Mouse (Mus musculus) midbrain, embryonic 14.5 days (tissue): Measurements from ENCODE around the gene Gm10277. TPM values are rescaled to one million over a fixed set of nuclear protein-coding genes. Genes with fewer than 3 reads are reported as not detected.
A peak's percentile ranks its signal among the peaks of the same experiment; 100 is the strongest.

ENCODE experiments used
- ATAC-seq: fragments of 200-750 bp; cut with Nextera tagmentation; 2 replicates; pipeline ENCODE4 v1.8.0; 2017; ENCODE audit warnings: moderate number of reproducible peaks, moderate library complexity; ENCODE audit not compliant: low FRiP score, low TSS enrichment
- DNase-seq: peaks from one replicate; pipeline ENCODE4 v3.0.0-alpha.2; 2015
- H3K27ac ChIP-seq: fragments of 300-500 bp; sonication (generic); replicated peaks from 2 replicates; pipeline ENCODE4 v1.5.1; 2014; ENCODE audit warnings: mild to moderate bottlenecking, low read depth, low read length, moderate library complexity
- H3K27me3 ChIP-seq: fragments of 300-500 bp; sonication (generic); 2 replicates; pipeline ENCODE4 v1.6.1; 2014; ENCODE audit warnings: low read length, control low read depth, mixed read lengths; ENCODE audit not compliant: control insufficient read depth, insufficient read depth
- H3K36me3 ChIP-seq: fragments of 300-500 bp; sonication (generic); 2 replicates; pipeline ENCODE4 v1.6.1; 2014; ENCODE audit warnings: low read length, control low read depth; ENCODE audit not compliant: control insufficient read depth, insufficient read depth
- H3K4me1 ChIP-seq: fragments of 300-500 bp; sonication (generic); 2 replicates; pipeline ENCODE4 v1.6.1; 2014; ENCODE audit warnings: mild to moderate bottlenecking, antibody characterized with exemption, low read length, control low read depth; ENCODE audit not compliant: control insufficient read depth, insufficient read depth
- H3K4me2 ChIP-seq: fragments of 300-500 bp; sonication (generic); 2 replicates; pipeline ENCODE4 v1.6.1; 2014; ENCODE audit warnings: mild to moderate bottlenecking, low read length, moderate library complexity
- H3K4me3 ChIP-seq: fragments of 300-500 bp; sonication (generic); replicated peaks from 2 replicates; pipeline ENCODE4 v1.5.1; 2014; ENCODE audit warnings: low read depth, low read length
- H3K9ac ChIP-seq: fragments of 300-500 bp; sonication (generic); replicated peaks from 2 replicates; pipeline ENCODE4 v1.6.1; 2014; ENCODE audit warnings: mild to moderate bottlenecking, low read length, moderate library complexity
- H3K9me3 ChIP-seq: fragments of 300-500 bp; sonication (generic); 2 replicates; pipeline ENCODE4 v1.6.1; 2016; ENCODE audit warnings: low read length, control low read depth, mixed read lengths; ENCODE audit not compliant: control insufficient read depth
- WGBS: fragments of 180-500 bp; shearing (Covaris S2); extraction: QIAGEN DNeasy Blood & Tissue Kit; methylation state at CpG from one replicate; pipeline ENCODE4 v1.1.7; 2014; 5-methylcytosine and 5-hydroxymethylcytosine counted together
- polyA plus RNA-seq: library from polyadenylated mRNA; unstranded; fragments of >200 nt; fragmentation: Nextera tagmentation; extraction: Ambion mirVana; gene quantifications from 2 replicates; pipeline ENCODE4 v1.2.1, GENCODE M21; 2014

Gm10277 gene
- polyA plus RNA-seq, 1 experiment from 2014 or later, result 1.6 TPM

DNA sequence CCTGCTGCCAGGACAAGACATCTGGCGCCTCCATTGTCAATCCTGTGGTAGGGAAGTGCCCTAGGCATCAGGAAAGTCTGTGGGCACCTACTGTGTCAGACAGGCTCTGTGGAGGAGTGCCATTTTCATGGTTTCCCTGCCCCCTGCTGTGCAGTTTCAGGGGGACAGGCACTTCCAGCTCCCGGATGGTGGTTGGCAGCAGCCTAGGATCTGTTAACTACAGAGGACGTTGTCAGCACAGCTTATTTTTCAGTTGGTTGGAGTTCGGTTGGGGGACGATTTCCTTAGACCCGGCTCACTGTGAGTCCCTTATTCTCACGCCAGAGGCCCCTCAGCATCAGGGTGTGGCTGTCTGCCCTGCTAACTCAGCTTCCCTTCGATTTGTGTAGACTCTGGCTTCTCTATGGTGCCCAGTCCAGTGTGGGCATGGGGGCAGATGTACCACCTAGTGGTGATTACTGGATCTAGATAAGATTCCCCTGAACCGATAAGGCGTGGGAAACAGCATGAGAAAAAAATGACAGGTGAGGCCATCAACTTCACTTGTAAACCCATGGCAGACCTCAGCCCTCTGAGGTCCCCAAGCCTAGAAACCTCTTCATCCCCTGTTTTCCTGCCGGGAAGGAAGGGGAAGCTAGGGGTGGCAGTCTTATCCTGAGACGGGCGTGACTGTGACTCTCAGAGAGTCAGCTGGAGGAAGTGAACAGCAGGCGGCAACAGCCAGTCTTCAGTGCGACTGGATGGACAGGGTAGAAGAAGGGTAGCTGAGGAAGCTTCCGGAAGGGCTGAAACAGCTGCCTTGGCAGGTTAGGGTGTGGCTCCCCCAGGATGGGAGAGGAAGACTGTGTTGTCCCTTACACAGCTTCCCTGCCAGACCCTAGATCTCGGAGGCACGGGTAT lies 3.5 kb downstream of the Gm10277 start:
- Histone ChIP-seq H3K27ac (peak overlapping the region; percentile 37), H3K9ac (no peak overlapping the region), H3K4me1 (peaks cover 22% of the 10 kb centered on the region), H3K36me3 (peaks cover 16% of the 10 kb centered on the region; the same call in 1 of the 2 replicates), H3K9me3 (no peaks in the 10 kb centered on the region), H3K4me2 (no peak overlapping the region), H3K27me3 (no peaks in the 10 kb centered on the region), H3K4me3 (no peak overlapping the region)
- WGBS, result 61% methylated on average over 18 of the region's 18 CpGs
- DNase-seq (no peak), ATAC-seq (no peak)

DNA sequence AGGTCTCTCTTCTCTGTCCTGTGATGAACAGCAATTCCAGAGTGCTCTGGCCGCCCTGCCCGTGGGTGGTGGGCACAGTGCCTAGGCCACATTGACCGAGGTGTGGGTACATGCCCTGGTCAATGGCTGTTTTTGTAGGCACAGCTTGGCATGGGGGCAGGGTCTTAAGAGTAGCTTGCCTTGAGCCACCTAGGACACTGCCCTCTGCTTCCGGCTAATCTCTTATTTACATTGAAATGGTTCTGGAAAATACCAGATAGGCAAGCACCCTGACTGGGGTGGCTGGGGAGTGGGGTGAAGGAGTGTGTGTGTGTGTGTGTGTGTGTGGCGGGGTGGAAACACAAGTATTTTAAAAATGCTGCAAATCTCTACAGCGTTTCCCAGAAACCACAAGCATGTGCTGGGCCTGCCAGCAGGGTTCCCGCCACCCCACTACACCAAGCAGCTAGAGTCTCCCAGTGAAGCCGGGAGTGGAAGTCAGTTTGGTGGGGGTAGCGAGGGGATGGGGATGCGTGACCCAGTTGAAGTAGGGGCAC lies 4.3 kb downstream of the Gm10277 start:
- ATAC-seq (no peak), DNase-seq (no peak)
- Histone ChIP-seq H3K36me3 (peaks cover 21% of the 10 kb centered on the region), H3K4me2 (no peak overlapping the region), H3K9me3 (no peaks in the 10 kb centered on the region), H3K27ac (peak overlapping the region; percentile 37), H3K27me3 (no peaks in the 10 kb centered on the region), H3K4me1 (peaks cover 22% of the 10 kb centered on the region), H3K9ac (no peak overlapping the region), H3K4me3 (no peak overlapping the region)
- WGBS, result 59% methylated on average over 10 of the region's 10 CpGs

DNA sequence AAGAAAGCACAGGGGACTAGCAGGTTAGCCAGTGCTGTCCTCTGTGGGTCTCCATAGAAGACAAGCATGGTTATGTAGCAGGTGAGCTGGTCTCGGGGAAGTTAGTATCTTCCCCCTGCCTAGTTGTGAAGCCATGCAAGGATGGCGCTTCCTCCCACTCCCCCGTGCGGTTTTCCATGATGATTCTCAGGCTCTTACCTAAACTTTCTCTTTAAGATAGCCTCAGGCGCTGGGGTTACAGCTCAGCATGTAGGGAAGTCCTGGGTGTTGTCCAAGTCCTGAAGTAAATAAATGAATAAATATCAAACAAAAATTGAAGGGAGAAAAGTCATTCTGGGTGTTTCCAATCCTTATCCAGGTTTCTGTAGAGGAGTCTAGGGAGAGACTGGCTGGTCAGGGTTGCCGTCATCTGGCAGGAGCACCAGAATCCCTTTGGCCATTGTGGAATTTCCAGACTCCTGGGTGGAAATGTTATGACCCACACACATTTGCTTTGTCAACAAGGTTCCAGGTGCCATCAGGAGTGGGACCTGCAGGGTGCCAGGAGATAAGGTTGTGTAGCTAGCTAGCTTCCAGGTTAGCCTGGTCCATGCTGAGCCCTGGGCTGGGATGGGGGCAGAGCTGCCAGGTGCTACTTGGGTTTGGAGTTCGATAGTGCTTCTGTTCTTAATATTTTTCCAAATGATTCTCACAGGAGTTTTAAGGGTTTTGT lies 5.3 kb downstream of the Gm10277 start:
- peaks cover 22% of the 10 kb centered on the region for H3K4me1 ChIP-seq
- 88% methylated on average over 7 of the region's 7 CpGs for WGBS
- no peak for DNase-seq
- no peaks in the 10 kb centered on the region for H3K27me3 ChIP-seq
- no peak overlapping the region for H3K27ac ChIP-seq
- no peak for ATAC-seq
- no peaks in the 10 kb centered on the region for H3K9me3 ChIP-seq
- H3K36me3 ChIP-seq, result peaks cover 32% of the 10 kb centered on the region
- no peak overlapping the region for H3K4me2 ChIP-seq
- no peak overlapping the region for H3K4me3 ChIP-seq
- no peak overlapping the region for H3K9ac ChIP-seq

DNA sequence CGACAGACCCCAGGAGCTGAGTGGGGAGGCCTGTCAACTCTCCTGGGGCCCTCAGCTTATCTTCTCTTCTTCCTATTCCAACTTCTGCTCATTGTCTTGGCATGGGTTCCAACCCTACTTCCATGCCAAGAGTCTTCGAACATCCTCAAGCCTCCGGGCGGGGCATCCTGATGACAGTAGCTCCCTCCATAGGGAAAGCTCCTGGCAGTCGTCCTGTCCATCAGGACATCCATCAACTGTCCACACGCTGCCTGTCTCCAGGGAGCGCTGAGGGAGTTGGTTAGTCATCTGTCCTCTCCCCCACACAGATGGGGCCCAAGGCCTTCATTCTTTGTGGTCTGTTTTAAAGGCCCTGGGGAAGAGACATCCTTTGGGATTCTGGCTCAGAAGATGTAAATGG lies 6.5 kb downstream of the Gm10277 start:
- no peak overlapping the region for H3K27ac ChIP-seq
- DNase-seq (no peak), ATAC-seq (no peak)
- no peak overlapping the region for H3K4me2 ChIP-seq
- no peak overlapping the region for H3K4me3 ChIP-seq
- H3K36me3 ChIP-seq, result peaks cover 34% of the 10 kb centered on the region
- 87% methylated on average over 7 of the region's 7 CpGs for WGBS
- H3K9me3 ChIP-seq, result no peaks in the 10 kb centered on the region
- no peak overlapping the region for H3K9ac ChIP-seq
- no peaks in the 10 kb centered on the region for H3K27me3 ChIP-seq
- peaks cover 16% of the 10 kb centered on the region for H3K4me1 ChIP-seq

- ATAC-seq (no peak), DNase-seq (no peak)
- Histone ChIP-seq H3K27ac (no peak overlapping the region), H3K4me2 (no peak overlapping the region), H3K9ac (no peak overlapping the region), H3K36me3 (peaks cover 34% of the 10 kb centered on the region), H3K4me3 (no peak overlapping the region), H3K27me3 (no peaks in the 10 kb centered on the region), H3K4me1 (0 out of 2 replicates have a peak, but pooled peaks cover 10% of the 10 kb centered on the region), H3K9me3 (no peaks in the 10 kb centered on the region)
- 91% methylated on average over 1 of the region's 1 CpGs for WGBS
Observed at GRCm38 (mm10) chr11:77779240-77779639, 8.3 kb downstream of the Gm10277 start.

DNA sequence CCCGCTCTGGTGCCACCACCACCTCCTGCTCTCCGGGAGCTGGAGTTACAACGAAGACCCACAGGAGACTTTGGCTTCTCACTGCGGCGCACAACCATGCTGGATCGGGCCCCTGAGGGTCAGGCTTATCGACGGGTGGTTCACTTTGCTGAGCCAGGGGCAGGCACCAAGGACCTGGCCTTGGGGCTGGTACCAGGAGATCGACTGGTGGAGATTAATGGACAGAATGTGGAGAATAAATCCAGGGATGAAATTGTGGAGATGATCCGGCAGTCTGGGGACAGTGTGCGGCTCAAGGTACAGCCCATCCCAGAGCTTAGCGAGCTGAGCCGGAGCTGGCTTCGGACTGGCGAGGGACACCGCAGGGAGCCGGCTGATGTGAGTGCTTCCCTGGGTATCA lies 9.6 kb downstream of the Gm10277 start:
- 89% methylated on average over 17 of the region's 17 CpGs for WGBS
- DNase-seq (no peak), ATAC-seq (no peak)
- peaks cover 34% of the 10 kb centered on the region for H3K36me3 ChIP-seq
- 0 out of 2 replicates have a peak, but pooled peaks cover 2% of the 10 kb centered on the region for H3K4me1 ChIP-seq
- no peaks in the 10 kb centered on the region for H3K9me3 ChIP-seq
- no peak overlapping the region for H3K4me3 ChIP-seq
- H3K27me3 ChIP-seq, result no peaks in the 10 kb centered on the region
- no peak overlapping the region for H3K9ac ChIP-seq
- H3K27ac ChIP-seq, result no peak overlapping the region
- H3K4me2 ChIP-seq, result no peak overlapping the region

GRCm38 (mm10) chr11:77777436-77777835 lies 10.1 kb downstream of the Gm10277 start:
- Histone ChIP-seq H3K27me3 (no peaks in the 10 kb centered on the region), H3K36me3 (peaks cover 34% of the 10 kb centered on the region), H3K4me1 (0 out of 2 replicates have a peak, but pooled peaks cover 2% of the 10 kb centered on the region), H3K27ac (no peak overlapping the region), H3K4me2 (no peak overlapping the region), H3K4me3 (no peak overlapping the region), H3K9me3 (no peaks in the 10 kb centered on the region), H3K9ac (no peak overlapping the region)
- ATAC-seq, result no peak
- DNase-seq, result no peak
- 92% methylated on average over 17 of the region's 17 CpGs for WGBS

DNA sequence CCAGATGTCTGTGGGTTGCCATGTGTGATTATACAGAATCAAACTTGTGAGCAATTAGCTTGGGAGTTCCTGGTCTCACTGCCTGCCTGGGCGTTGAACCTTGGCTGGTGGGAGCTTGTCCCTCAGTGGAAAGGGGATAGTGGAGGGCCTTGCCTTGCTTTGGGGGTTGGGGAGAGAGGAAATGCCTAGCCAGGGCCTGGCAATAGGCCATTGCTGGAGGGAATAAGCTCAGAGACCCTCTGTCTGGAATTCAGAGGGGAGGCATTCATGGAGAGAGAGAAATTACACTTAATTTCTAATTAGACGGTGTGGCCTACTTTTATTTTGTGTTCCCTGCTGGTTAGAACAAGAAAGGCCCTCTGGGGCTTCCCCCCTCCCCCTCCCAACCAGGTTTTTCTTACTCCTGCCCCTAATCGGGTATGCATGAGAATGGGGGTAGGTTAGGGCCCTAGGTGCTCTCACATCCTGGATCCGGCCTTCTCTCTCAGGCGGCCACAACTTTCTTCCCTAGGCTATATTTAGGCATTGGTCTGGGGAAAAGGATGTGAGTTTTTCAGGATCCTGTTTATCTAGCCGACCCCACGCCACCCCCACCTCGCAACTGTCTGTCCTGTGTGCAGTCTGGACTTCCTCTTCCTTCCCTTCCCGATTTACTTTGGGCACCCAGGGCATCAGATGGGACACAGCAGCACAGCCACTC lies 11.7 kb downstream of the Gm10277 start:
- Histone ChIP-seq H3K4me2 (no peak overlapping the region), H3K4me3 (no peak overlapping the region), H3K27me3 (no peaks in the 10 kb centered on the region), H3K27ac (no peak overlapping the region), H3K36me3 (peaks cover 29% of the 10 kb centered on the region), H3K9me3 (no peaks in the 10 kb centered on the region), H3K9ac (no peak overlapping the region), H3K4me1 (0 out of 2 replicates have a peak, but pooled peaks cover 2% of the 10 kb centered on the region)
- DNase-seq (no peak), ATAC-seq (no peak)
- WGBS, result 63% methylated on average over 9 of the region's 9 CpGs
